Mouse (Mus musculus): ENCODE results near the gene Cab39. TPM values are rescaled to one million over a fixed set of nuclear protein-coding genes. Genes with fewer than 3 reads are reported as not detected.

Gene Cab39
- total RNA-seq, 4 experiments from 2014 or later = 141 to 160 (median 148) TPM

GRCm38 (mm10) chr1:85843291-85843863, 50.1 kb downstream of the Cab39 start:
- DNase-seq (ENCODE audit: low spot score in 2 of 2) = no peak

GRCm38 (mm10) chr1:85844981-85845380, 51.7 kb downstream of the Cab39 start:
- DNase-seq (ENCODE audit: low spot score in 2 of 2) = no peak

- no peak for DNase-seq (ENCODE audit: low spot score in 2 of 2)
Measured at GRCm38 (mm10) chr1:85845476-85845875, 52.2 kb downstream of the Cab39 start.

- DNase-seq (ENCODE audit: low spot score in 2 of 2) = no peak
Measured at GRCm38 (mm10) chr1:85849016-85849415, 55.8 kb downstream of the Cab39 start.

GRCm38 (mm10) chr1:85850851-85851250, 57.6 kb downstream of the Cab39 start:
- no peak for DNase-seq (ENCODE audit: low spot score in 2 of 2)

GRCm38 (mm10) chr1:85852996-85853689, 59.9 kb downstream of the Cab39 start:
- peak; percentile 47 to 59 for DNase-seq (ENCODE audit: low spot score in 2 of 2)

- DNase-seq (ENCODE audit: low spot score in 2 of 2) = no peak
Measured at GRCm38 (mm10) chr1:85853865-85854264, 60.6 kb downstream of the Cab39 start.

GRCm38 (mm10) chr1:85854475-85854874, 61.2 kb downstream of the Cab39 start:
- DNase-seq (ENCODE audit: low spot score in 2 of 2) = no peak

GRCm38 (mm10) chr1:85856266-85856665, 63.0 kb downstream of the Cab39 start:
- DNase-seq (ENCODE audit: low spot score in 2 of 2) = no peak

GRCm38 (mm10) chr1:85857261-85857754, 64.1 kb downstream of the Cab39 start:
- no peak for DNase-seq (ENCODE audit: low spot score in 2 of 2)

- DNase-seq (ENCODE audit: low spot score in 2 of 2) = no peak
Measured at GRCm38 (mm10) chr1:85864383-85864782, 71.1 kb downstream of the Cab39 start.

- peak in 1 of 2 experiments; percentile 53 for DNase-seq (ENCODE audit: low spot score in 2 of 2)
Measured at GRCm38 (mm10) chr1:85870001-85870400, 76.8 kb downstream of the Cab39 start.

GRCm38 (mm10) chr1:85870546-85870945, 77.3 kb downstream of the Cab39 start:
- DNase-seq (ENCODE audit: low spot score in 2 of 2) = no peak

- no peak for DNase-seq (ENCODE audit: low spot score in 2 of 2)
Measured at GRCm38 (mm10) chr1:85882003-85882402, 88.8 kb downstream of the Cab39 start.

- no peak for DNase-seq (ENCODE audit: low spot score in 2 of 2)
Measured at GRCm38 (mm10) chr1:85887221-85887620, 94.0 kb downstream of the Cab39 start.

- DNase-seq (ENCODE audit: low spot score in 2 of 2) = peak; percentile 85 to 88
Measured at GRCm38 (mm10) chr1:85894231-85894747, 101.0 kb downstream of the Cab39 start, which contains the start of gene Itm2c. Gene Itm2c, plus strand, starts transcription at chr1:85894281.

GRCm38 (mm10) chr1:85894748-85895360, 101.6 kb downstream of the Cab39 start:
- no peak for DNase-seq (ENCODE audit: low spot score in 2 of 2)

GRCm38 (mm10) chr1:85895391-85895837, 102.2 kb downstream of the Cab39 start:
- no peak for DNase-seq (ENCODE audit: low spot score in 2 of 2)

- no peak for DNase-seq (ENCODE audit: low spot score in 2 of 2)
Measured at GRCm38 (mm10) chr1:85896110-85896509, 102.9 kb downstream of the Cab39 start.

- no peak for DNase-seq (ENCODE audit: low spot score in 2 of 2)
Measured at GRCm38 (mm10) chr1:85896781-85897700, 103.8 kb downstream of the Cab39 start.
